Mouse (Mus musculus) lung, postnatal 0 days (tissue): ENCODE data around the gene Coq6. TPM values are rescaled to one million over a fixed set of nuclear protein-coding genes. Genes with fewer than 3 reads are reported as not detected.

Source experiments
- ATAC-seq: fragments of 200-750 bp; cut with Nextera tagmentation; 2 replicates; pipeline ENCODE4 v1.8.0; 2017; ENCODE audit warnings: moderate library complexity
- DNase-seq: peaks from one replicate; pipeline ENCODE4 v3.0.0-alpha.2; 2016; ENCODE audit warnings: low spot score
- H3K27ac ChIP-seq: fragments of 300-500 bp; sonication (generic); 2 replicates; pipeline ENCODE4 v1.5.1; 2014; ENCODE audit warnings: antibody characterized with exemption, mild to moderate bottlenecking, low read length, mixed read lengths
- H3K27me3 ChIP-seq: fragments of 300-500 bp; sonication (generic); replicated peaks from 2 replicates; pipeline ENCODE4 v1.6.1; 2014; ENCODE audit warnings: low read length, mixed read lengths; ENCODE audit not compliant: insufficient read depth
- H3K36me3 ChIP-seq: fragments of 300-500 bp; sonication (generic); 2 replicates; pipeline ENCODE4 v1.6.1; 2014; ENCODE audit warnings: low read length, mixed read lengths; ENCODE audit not compliant: insufficient read depth
- H3K4me1 ChIP-seq: fragments of 300-500 bp; sonication (generic); 2 replicates; pipeline ENCODE4 v1.6.1; 2014; ENCODE audit warnings: antibody characterized with exemption, low read depth, low read length, mixed read lengths; ENCODE audit not compliant: insufficient read depth
- H3K4me2 ChIP-seq: fragments of 300-500 bp; sonication (generic); replicated peaks from 2 replicates; pipeline ENCODE4 v1.6.1; 2014; ENCODE audit warnings: low read depth, mild to moderate bottlenecking, low read length, moderate library complexity, mixed read lengths
- H3K4me3 ChIP-seq: fragments of 300-500 bp; sonication (generic); 2 replicates; pipeline ENCODE4 v1.5.1; 2014; ENCODE audit warnings: low read depth, low read length
- H3K9ac ChIP-seq: fragments of 300-500 bp; sonication (generic); replicated peaks from 2 replicates; pipeline ENCODE4 v1.6.1; 2014; ENCODE audit warnings: low read depth, mild to moderate bottlenecking
- H3K9me3 ChIP-seq: fragments of 300-500 bp; sonication (generic); 2 replicates; pipeline ENCODE4 v1.6.1; 2016; ENCODE audit warnings: low read length, mixed read lengths
- CTCF ChIP-seq: IDR thresholded peaks from 2 replicates; pipeline ENCODE4 v1.5.1; 2016; ENCODE audit warnings: antibody characterized with exemption, mild to moderate bottlenecking
- EP300 ChIP-seq: IDR thresholded peaks from 2 replicates; pipeline ENCODE4 v1.6.1; 2016; ENCODE audit warnings: antibody characterized with exemption, mild to moderate bottlenecking, control low read depth
- WGBS: fragments of 180-500 bp; shearing (Covaris S2); extraction: QIAGEN DNeasy Blood & Tissue Kit; methylation state at CpG from one replicate; pipeline ENCODE4 v1.1.7; 2014; 5-methylcytosine and 5-hydroxymethylcytosine counted together
- polyA plus RNA-seq: library from polyadenylated mRNA; unstranded; fragments of >200 nt; fragmentation: Nextera tagmentation; extraction: Ambion mirVana; gene quantifications from 2 replicates; pipeline ENCODE4 v1.2.1, GENCODE M21; 2015

Coq6 gene
- polyA plus RNA-seq, 1 experiment from 2014 or later: 20.7 TPM

GRCm38 (mm10) chr12:84399135-84399534 lies 37.7 kb downstream of the Coq6 start:
- 66% methylated on average over 9 of the region's 9 CpGs for WGBS
- no peaks in the 10 kb centered on the region for H3K9me3 ChIP-seq
- H3K4me3 ChIP-seq: no peak overlapping the region
- ATAC-seq: no peak
- 0 out of 2 replicates have a peak, but pooled peaks cover 3% of the 10 kb centered on the region for H3K36me3 ChIP-seq
- no peaks in the 10 kb centered on the region for H3K4me1 ChIP-seq
- H3K27me3 ChIP-seq: no peaks in the 10 kb centered on the region
- TF ChIP-seq CTCF (no peak), EP300 (no peak)
- no peak overlapping the region for H3K9ac ChIP-seq
- no peak overlapping the region for H3K27ac ChIP-seq
- no peak overlapping the region for H3K4me2 ChIP-seq
- DNase-seq: no peak

- WGBS: 46% methylated on average over 9 of the region's 9 CpGs
- Histone ChIP-seq H3K4me1 (no peaks in the 10 kb centered on the region), H3K27ac (no peak overlapping the region), H3K4me2 (no peak overlapping the region), H3K36me3 (0 out of 2 replicates have a peak, but pooled peaks cover 3% of the 10 kb centered on the region), H3K9me3 (no peaks in the 10 kb centered on the region), H3K4me3 (no peak overlapping the region), H3K27me3 (no peaks in the 10 kb centered on the region), H3K9ac (no peak overlapping the region)
- DNase-seq: peak; percentile 38
- peak; percentile 52 for ATAC-seq
- no peak for TF ChIP-seq EP300
- no peak for TF ChIP-seq CTCF
Observed at GRCm38 (mm10) chr12:84399663-84400062, 38.2 kb downstream of the Coq6 start.

GRCm38 (mm10) chr12:84400068-84400467 lies 38.6 kb downstream of the Coq6 start:
- DNase-seq: no peak
- Histone ChIP-seq H3K9ac (no peak overlapping the region), H3K36me3 (0 out of 2 replicates have a peak, but pooled peaks cover 3% of the 10 kb centered on the region), H3K9me3 (no peaks in the 10 kb centered on the region), H3K27ac (no peak overlapping the region), H3K4me1 (no peaks in the 10 kb centered on the region), H3K4me2 (no peak overlapping the region), H3K27me3 (no peaks in the 10 kb centered on the region), H3K4me3 (no peak overlapping the region)
- WGBS: 70% methylated on average over 3 of the region's 3 CpGs
- TF ChIP-seq CTCF (no peak), EP300 (no peak)
- no peak for ATAC-seq

GRCm38 (mm10) chr12:84400653-84401052 lies 39.2 kb downstream of the Coq6 start:
- Histone ChIP-seq H3K27me3 (no peaks in the 10 kb centered on the region), H3K4me3 (no peak overlapping the region), H3K27ac (0 out of 2 replicates have a peak overlapping the region, but pooled peaks have one; percentile 8), H3K36me3 (0 out of 2 replicates have a peak, but pooled peaks cover 3% of the 10 kb centered on the region), H3K4me2 (no peak overlapping the region), H3K9ac (no peak overlapping the region), H3K4me1 (no peaks in the 10 kb centered on the region), H3K9me3 (no peaks in the 10 kb centered on the region)
- WGBS: 23% methylated on average over 3 of the region's 3 CpGs
- DNase-seq (peak; percentile 51), ATAC-seq (no peak)
- no peak for TF ChIP-seq EP300
- TF ChIP-seq CTCF: no peak

GRCm38 (mm10) chr12:84402923-84403322 lies 41.5 kb downstream of the Coq6 start:
- H3K4me3 ChIP-seq: no peak overlapping the region
- H3K36me3 ChIP-seq: no peaks in the 10 kb centered on the region
- ATAC-seq: no peak
- H3K9me3 ChIP-seq: no peaks in the 10 kb centered on the region
- TF ChIP-seq EP300: no peak
- no peak for TF ChIP-seq CTCF
- H3K9ac ChIP-seq: no peak overlapping the region
- no peak overlapping the region for H3K27ac ChIP-seq
- no peaks in the 10 kb centered on the region for H3K27me3 ChIP-seq
- no peak overlapping the region for H3K4me2 ChIP-seq
- DNase-seq: no peak
- no peaks in the 10 kb centered on the region for H3K4me1 ChIP-seq
- 60% methylated on average over 9 of the region's 9 CpGs for WGBS

GRCm38 (mm10) chr12:84404541-84404940 lies 43.1 kb downstream of the Coq6 start:
- Histone ChIP-seq H3K4me1 (no peaks in the 10 kb centered on the region), H3K9ac (no peak overlapping the region), H3K27me3 (no peaks in the 10 kb centered on the region), H3K9me3 (no peaks in the 10 kb centered on the region), H3K4me3 (no peak overlapping the region), H3K4me2 (no peak overlapping the region), H3K27ac (no peak overlapping the region), H3K36me3 (no peaks in the 10 kb centered on the region)
- DNase-seq (no peak), ATAC-seq (no peak)
- TF ChIP-seq EP300 (no peak), CTCF (no peak)
- 92% methylated on average over 6 of the region's 6 CpGs for WGBS

- Histone ChIP-seq H3K27me3 (no peaks in the 10 kb centered on the region), H3K4me1 (no peaks in the 10 kb centered on the region), H3K27ac (no peak overlapping the region), H3K9me3 (no peaks in the 10 kb centered on the region), H3K4me2 (no peak overlapping the region), H3K9ac (no peak overlapping the region), H3K4me3 (no peak overlapping the region), H3K36me3 (no peaks in the 10 kb centered on the region)
- ATAC-seq (no peak), DNase-seq (no peak)
- 61% methylated on average over 4 of the region's 4 CpGs for WGBS
- TF ChIP-seq CTCF (peak; percentile 26; the same call in 1 of the 2 replicates), EP300 (no peak)
Observed at GRCm38 (mm10) chr12:84407259-84407658, 45.8 kb downstream of the Coq6 start.
